Mouse (Mus musculus) cerebellum, adult 9-10 months (tissue): ENCODE results near the gene Ccdc169.

Source experiments
- DNase-seq: peaks from one replicate; pipeline ENCODE4 v3.0.0; 2022

The Ccdc169 gene

DNA sequence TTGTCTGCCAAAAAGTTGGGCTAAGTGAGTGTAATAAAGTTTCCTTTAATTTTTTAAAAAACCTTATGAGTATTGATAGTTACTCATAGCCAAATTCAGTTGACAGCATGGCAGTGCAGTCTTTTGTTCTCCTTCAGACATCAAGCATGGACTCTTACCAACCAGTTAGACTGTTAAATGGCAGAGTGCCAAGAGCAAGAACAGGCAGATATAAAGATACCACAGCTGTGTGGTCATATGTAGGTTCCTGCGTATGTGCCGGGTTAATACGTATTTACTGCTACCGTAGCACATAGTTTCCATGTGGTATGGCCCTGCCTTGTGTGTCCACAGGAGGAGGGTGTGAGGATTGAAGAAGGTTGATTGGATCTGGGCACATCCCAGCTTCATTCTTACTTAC lies 14.1 kb upstream of the Ccdc169 start:
- no peak for DNase-seq

DNA sequence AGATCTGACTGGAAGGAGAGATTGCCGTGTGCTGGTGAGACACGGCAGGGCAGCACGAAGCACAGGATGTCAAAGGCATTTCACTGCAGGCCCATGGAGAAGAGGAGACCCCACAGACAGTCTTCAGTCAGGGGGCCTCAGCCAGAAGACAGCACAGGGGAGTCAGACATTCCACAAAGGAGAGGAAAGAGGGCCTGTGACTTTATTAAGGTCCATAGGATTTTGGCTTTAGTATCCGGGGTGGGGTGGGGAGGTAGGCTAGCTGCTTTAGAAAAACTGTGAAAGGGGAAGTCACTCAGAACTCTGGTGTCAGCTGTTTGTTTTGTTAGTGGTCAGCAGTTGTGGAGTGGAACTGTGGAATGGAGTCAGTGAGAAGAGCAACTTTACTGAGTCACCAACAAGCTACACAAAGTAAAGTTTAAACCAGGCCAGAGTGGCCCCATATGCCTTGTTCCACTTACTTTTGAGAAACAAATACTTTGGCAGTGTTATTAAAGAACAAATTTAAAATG lies 7.9 kb upstream of the Ccdc169 start:
- DNase-seq: no peak

DNA sequence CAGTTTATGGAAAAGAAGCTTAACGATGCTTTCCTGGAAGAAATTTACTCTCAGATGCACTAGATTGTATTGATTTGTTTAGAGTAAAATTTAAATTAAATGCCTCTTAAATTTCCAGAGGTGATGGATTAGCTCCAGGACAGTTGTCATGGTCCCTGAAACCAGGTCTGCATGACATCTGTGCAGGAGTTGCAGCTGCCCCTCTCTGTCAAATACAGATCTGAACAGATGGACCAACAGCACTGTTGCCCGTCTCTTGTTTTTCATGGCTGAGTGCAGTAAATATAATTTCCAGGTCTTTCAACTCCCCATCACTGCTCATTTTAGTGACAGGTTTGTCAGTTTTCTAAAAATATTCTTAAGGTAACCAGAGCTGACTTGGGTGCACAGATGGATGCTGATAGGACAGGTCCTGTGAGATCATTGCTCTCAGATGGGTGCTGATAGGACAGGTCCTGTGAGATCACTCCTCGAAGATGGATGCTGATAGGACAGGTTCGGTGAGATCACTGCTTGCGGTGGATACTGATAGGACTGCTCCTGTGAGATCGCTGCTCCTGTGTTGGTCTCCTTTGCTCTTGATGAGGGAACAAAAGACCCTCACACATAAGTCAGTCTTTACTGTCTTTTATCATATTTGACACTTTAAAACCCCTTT lies 5.4 kb upstream of the Ccdc169 start:
- DNase-seq: no peak

DNA sequence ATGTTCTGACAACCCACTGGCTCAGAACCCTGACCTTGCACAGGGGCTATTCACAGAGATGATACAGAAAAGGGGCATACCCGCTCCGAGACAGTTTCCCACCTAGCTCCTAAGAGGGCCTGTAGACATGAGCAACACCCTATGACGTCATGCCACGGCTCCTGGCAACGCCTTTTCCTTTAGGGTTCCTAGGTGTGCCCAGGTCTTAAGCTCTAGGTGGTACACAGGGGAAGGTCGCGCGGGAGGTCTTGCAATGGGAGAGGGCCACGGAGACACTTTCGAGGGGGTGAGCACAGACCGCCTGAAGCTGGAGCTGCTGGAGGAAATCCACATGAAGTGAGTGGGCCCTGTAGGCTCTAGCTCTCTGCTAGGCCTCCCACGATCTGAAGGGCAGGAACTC lies 2.7 kb downstream of the Ccdc169 start:
- no peak for DNase-seq

DNA sequence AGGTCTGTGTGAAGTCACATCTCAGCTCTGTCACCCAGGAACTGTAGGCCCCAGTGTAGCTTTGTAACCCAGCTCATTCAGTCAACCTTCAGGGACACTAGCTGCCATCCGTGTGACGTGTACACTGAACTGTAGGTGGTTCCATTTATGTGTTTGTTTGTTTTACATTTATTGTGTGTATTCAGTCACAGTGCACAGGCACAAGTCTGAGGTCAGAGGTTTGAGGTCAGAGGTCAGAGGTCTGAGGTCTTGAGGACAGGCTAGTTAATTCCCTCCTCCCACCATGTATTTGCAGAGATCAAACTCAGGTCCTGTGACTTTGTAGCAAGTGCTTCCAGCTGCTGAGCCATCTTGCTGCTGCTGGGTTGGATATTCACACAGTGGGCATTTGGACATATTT lies 4.3 kb downstream of the Ccdc169 start:
- DNase-seq: no peak

DNA sequence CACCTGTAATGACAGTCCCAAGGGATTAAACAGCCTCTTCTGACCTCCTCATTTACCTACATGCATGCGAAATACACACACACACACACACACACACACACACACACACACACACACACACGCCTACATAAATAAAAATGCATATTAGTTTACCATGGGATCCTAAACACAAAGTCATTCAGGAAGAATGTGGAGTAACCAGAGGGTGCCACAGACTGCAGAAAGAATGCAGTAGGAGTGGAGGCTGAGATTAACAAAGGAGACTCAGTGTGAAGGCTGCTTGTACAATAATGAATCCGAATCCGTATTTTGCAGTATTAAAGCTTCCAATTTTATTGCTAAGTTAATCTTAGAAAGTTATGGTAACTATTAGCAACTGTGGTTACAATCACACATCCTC lies 7.8 kb downstream of the Ccdc169 start:
- DNase-seq: no peak

DNA sequence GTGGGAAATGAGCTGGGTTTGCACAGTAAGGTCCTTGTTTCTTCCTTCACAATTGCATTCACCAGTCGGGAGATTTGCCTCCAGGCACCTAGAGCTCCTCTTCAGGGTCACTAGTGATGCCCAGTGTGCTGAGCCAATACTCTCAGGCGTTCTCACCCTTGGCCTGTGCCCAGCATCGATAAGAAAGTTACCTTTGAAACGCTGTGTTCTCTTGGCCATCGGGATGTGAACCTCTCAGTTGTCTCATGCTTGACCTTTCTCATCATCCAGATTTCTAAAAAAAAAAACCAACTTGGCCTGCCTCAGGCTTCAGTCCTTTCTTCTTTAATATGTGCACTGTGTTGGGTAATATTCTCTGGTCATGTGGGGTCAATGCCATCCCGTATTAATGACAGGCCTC lies 9.3 kb downstream of the Ccdc169 start:
- DNase-seq: no peak

DNA sequence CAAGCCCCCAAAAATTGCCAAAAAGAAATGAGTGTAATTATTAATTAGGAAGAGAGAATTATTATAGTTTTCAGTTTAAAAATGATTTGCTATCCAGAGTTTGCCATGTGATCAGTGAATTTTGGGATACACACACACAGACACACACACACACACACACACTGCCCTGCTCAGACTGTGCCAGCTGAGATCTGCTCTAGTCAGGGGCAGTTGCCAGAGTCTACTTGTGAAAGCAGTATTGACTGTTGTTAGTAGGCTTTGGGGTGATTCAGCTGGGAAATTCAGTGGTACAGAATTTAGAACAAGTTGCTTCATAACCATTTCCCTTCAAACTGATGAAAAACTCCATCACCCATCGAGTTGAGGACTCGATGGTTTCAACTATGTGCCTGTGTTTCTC lies 10.0 kb downstream of the Ccdc169 start:
- no peak for DNase-seq

DNA sequence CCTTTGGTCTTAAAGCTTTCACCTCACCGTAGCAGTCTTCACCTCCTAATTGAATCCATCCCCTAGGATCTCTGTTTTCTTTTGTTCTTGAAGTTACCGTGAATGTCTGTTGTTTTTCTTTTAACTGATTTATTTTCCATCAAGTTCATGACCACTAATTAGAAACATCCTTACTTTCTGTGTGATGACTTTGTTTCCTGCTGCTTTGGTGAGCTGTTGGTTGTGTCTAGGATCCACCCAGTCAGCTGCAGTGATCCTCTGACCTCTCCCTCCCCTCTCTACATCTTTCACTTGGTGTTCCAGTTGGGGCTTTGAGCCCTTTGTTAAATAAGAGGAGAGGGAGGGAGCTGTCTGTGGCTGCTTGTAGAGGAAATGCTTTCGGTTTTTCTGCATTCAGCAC lies 11.0 kb downstream of the Ccdc169 start:
- no peak for DNase-seq

DNA sequence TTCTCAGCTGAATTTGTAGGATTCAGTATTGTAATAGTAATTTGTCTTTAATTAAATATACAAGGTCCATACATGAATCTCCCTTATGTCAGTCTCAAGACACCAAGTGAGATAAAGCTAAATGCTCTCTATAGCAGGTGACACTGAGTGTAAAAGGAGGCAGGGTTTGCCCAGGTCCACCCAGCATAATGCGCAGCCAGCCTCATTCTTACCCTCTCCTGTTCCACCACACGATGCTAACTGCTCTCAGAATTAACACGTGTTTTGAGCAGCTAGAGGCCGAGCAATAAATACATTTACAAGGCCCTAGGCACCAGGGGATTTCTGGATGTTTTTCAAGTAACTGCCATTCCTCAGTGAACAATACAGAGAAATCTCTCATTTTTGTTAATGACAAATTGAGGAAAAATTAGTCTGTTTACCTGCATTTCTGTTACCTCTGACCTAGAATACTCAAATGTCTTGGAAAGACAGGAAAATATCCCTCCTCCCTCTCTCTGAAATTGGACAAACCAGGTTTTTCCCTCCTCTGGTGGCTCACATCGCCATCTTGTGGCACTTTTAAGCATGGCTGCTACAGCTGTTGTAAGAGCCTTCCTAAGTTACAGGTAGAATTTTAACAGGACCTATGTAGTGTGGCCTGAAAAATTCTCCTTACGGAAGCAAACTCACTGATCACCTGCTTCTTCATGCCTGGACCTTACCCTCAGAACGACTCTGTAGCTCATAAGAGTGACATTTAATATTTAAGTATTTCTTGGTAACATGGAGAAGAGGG lies 14.7 kb downstream of the Ccdc169 start:
- DNase-seq: peak; percentile 53

DNA sequence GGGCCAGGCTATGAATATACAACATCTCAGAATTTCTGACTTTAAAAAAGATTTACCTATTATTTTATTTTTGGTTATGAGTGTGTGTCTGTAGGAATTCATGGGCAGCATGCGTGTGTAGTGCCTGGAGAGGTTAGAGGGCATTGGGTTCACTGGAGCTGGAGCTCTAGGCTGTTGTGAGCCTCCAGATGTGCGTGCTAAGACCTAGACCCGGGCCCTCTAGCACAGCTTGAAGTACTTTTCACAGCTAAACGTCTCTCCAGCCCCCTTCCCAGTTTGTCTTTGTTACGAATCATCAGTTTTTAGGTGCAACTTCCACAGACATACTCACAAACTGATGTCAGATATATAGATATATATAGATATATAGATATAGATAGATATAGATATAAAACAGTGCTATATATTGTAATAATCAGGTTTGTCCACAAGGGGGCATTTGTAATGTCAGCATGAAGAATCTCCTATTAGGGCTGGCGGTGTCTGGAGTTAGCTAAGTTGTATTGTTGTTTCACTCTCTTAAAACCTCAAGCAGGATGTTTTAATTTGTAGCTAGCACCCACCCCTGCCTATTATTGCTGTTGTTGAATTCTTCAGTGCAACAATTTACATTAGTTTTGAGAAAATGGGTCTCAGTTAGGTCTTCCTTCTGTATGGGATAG lies 15.7 kb downstream of the Ccdc169 start:
- peak; percentile 56 for DNase-seq

DNA sequence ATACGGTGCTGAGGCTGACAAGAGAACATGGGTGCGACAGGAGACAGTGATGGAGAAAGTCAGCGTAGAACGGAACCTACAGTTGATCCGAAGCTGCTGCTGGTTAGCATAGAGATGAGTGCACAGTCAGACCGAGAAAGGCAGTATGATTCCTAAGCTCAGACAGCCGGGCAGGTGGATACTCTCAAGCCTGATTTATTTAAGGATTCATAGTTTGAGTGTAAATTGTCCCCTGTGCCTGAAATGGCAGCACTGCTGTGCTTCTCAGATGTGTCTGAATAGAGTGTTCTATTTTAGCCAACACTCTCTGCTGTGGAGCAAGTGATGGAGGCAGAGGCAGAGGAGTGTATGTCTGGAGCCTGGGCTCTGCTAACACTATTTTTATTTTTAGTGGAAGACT lies 17.0 kb downstream of the Ccdc169 start:
- DNase-seq: no peak

DNA sequence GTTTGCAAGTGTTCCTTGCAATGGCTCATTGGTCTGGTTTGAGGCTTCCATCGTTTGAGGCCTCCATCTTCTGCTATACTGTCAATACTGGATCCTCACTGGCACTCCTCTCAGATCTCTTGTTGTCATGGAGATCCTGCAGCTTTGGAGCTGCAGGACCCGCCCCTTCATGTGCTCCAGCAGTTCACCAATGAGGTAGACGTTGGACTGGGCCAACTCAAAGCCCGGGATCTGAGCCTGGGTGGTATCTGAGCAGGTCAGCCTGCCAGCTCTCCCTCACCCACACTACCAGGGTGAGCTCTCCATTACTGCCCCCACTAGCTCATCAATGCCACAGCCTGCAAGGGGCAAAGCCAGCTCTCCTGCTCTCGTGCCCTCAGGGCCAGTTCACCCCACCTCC lies 20.3 kb downstream of the Ccdc169 start:
- no peak for DNase-seq

DNA sequence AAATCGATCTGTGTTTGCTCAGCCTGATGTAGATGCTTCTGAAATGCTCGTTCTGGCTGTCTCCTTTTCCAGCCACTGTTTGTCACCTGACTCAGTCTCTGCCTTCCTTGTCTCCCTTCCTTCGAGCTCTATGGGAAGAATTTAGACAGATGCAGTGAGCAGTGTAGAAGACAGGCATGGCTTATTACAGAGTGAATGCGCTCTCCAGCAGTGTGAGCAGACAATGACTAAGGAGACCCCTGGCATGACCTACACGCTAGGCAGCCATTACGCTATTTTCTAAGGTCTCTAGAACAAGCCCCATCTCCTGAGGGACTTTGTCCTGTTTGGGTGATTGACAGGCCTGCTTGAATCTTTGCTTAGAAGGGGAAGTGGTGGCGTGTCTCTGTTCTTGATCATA lies 24.0 kb downstream of the Ccdc169 start:
- no peak for DNase-seq

DNA sequence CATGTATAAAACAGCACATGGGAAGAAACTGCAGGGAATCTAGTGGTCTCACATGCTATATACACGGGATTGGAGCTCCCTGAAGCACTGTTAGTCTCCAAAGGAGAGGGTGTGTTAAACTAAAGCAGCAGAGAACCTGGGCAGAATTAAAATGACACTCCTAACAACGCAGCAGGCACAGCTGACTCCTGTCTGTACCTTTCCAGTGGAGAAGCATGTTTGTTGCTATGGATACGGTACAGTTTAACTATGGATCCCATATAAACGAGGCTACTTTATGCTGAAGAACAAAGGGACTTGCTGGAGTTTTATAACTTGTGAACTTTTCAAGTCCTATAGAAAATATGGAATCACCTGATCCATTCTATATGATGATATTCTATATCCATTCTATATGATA lies 26.4 kb downstream of the Ccdc169 start:
- DNase-seq: no peak

DNA sequence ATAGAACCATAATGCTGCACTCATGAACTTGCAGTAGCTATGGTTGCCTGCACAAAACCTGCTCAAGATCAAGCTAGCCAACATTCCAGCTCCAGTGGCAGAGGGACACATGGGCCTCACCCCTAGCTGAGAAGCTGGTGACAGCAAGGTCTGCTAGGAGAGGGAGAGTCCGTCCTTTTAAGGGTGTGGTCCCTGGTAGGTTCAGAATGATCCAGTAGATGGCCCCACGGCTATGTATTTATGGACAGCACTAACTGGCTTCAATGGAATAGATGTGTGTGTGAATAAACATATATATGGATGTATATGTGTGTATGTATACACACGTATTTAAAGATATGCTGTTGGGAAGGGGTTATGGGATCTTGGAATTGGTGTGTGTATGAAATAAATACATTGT lies 35.3 kb downstream of the Ccdc169 start:
- no peak for DNase-seq

DNA sequence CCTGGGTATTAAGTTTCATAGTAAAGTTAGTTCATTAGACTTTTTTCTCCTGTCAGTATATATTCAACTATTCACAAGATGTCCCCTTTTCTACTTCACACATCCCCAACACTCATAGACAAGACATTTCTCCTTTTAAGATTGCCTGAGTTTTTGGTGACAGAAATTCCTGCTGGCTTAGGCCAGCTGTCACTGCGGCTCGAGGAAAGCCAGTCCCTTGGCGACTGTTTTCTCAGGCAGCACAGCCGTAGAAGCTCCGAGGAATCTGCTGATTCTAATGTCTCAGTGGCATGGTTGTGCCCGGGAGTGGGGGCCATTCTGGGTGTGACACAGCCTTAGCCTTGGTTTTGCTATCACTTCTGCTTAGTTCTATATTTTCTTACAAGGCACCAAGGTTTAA lies 40.1 kb downstream of the Ccdc169 start:
- DNase-seq: no peak

DNA sequence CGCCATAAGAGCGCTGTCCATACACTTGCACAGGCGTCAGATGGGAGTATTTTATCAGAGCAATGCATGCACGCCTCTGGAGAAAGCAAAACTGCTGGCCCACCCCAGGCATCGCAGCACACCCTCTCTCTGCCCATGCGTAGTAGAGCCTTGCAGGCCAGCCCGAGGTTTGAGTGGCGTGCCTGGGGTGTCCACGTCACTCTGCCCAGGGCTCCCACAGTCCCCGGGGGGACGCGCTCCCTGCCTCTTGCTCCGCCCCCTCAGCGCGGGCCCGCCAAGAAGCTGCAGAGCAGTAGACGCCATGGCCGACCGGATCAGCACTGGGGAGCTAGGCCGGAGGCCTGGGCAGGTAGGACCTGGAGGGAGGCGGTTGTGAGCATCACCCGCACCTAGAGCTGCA lies 44.6 kb downstream of the Ccdc169 start, which contains the start of gene Sohlh2:
Gene Sohlh2 (plus strand): TSS at position 263 of the 400 bp plus-strand sequence.
- DNase-seq: no peak

DNA sequence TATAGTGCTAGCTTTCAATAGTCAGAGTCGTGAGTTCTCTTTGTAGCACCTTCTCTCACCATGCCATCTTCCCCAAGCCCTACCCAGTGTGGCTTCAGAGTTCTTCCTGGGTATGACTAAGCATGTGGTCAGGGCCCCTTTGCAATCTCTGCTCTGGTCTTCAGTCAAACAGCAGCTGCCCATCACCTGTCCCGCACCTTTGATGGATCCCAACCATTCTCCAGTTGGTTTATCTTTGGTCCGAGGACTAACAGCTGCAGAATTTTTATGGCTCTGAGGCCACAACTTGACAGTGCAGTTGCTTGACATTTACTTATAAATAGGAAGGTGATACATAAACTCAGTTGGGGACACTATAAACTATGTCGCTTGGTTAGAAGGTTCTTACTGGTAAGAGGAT lies 54.5 kb downstream of the Ccdc169 start:
- DNase-seq: no peak

DNA sequence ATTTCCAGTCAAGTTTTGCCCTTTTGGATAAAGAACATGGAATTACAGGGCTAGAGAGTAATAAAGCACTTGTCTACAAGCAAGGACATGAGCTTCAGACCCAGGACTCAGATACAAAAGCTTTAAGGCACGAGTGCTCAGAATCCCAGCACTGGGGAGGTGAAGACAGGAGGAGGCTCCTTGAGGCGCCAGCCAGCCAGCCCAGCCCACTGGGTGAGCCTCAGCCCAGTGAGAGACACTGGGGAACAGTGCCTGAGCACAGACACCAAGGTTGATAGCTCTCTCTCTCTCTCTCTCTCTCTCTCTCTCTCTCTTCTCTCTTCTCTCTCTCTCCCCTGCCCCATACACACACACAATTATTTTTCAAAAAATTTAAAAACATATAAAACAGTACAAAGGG lies 56.2 kb downstream of the Ccdc169 start:
- DNase-seq: no peak

DNA sequence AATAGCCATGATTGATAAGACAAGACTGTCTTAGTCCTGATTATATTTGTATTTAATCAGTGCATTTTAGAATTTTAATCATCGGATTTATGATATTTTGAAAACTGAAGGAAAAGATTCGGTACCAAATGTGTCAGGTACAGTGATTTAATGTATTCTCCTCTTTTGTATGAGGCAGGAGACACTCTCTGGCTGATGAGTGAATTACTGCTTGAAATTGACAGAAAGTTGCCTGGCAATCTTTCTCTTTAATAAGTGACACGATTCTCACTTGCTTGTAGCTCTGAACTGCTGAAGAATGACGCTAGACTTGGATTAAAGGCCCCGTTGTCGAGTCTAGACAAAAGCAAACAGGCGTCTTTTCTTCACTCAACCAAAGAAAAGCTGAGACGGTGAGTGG lies 57.7 kb downstream of the Ccdc169 start:
- DNase-seq: no peak

DNA sequence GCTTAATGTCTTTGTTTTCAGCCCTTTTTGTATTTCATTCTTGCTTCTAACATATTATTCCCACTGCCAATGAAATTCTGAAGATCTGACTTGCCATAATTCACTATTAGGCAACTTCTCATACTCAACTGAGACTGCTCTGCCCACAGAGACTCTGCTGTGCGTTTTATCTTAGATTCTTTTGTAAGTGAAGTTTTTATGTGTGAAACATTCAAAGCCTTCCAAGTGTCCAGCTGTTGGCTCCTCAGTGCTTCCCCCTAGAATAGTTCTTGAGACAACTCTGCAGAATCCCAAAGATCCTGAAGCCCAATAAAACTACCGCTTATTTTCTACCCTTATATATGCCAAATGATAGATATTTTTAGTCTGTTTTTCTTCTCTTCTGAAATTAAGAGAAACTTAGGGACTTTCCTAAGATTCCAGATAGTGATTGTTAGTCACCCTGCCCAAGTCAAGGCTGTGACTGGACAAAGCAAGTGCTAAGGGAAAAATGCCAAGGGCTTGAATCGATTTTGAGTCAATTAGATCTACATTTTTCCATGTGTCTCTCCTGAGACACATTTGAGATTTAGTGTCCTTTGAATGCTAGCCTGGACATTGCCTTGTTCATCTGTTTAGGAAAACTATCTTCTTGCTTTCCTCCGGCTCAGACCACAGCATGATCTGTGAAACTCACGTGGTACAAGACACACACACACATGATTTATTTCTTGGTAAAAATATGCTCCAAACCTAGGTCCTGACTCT lies 58.6 kb downstream of the Ccdc169 start:
- no peak for DNase-seq

DNA sequence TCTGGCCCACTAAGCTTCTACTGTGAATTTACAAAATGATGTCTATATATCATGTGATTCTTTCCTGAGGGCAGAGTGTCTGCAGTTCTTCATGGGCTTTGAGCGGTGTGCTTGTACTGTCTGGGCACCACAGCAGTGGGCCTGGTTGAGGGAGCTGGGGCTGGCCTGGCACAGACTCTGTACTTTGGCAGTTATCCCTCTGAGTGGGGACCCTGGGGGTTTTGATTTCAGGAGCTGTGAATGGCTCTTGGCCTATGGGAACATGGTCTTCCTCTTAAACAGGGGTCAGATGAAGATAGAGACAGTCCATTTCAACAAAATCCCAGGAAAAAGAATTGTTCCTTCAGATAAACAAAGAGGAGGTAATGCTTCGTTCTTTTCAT lies 59.2 kb downstream of the Ccdc169 start:
- DNase-seq: no peak
